Mouse (Mus musculus) gastrocnemius, postnatal 4 days (tissue): ENCODE data around the gene S100a16. TPM values are rescaled to one million over a fixed set of nuclear protein-coding genes. Genes with fewer than 3 reads are reported as not detected.

Experiments used
- DNase-seq, 2 experiments: peaks; one replicate each; pipeline ENCODE4 v3.0.0; 2021 to 2022; ENCODE audit warnings: low spot score in 2 of 2, mixed read lengths in 2 of 2
- total RNA-seq, 2 experiments: library from RNA; stranded (reverse); gene quantifications; 2 replicates each; pipeline ENCODE4 v1.2.3; 2021

Gene S100a16
- total RNA-seq, 2 experiments from 2014 or later = 117 to 124 TPM

DNA sequence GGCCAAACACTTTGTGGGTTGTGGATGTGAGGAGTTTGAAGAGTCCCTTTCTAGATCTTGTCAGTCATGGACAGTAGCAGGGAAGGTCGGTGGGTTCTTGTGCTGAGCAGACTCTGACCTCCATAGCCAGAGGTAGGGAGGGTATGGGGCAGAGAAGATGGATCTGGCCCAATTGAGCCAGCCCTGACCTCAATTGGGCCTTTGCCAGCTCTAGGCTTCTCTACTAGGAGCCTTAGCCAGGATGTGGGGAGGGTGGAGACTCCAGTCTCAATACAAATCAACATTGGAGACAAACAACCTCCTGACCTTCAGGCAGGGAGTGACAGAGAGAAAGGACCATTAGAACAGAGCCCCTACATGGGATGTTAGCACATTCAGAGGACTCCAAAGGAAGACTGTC is 21.8 kb upstream of the S100a16 start:
- DNase-seq = no peak

DNA sequence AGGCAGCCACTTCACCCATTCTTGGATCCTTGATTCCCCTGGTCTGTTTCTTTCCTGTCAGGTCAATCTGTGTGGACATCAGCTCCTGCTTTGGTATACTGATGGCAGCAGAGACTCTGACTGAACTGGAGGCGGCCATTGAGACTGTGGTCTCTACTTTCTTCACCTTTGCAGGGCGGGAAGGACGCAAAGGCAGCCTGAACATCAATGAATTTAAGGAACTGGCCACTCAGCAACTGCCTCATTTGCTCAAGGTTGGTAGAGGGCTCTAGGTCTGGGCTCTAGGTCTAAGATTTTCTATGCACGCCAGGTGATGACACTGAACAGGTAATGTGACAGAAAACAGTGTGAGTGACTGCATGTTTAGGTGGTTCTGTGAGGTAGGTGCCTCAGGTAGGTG is 21.3 kb upstream of the S100a16 start:
- DNase-seq = no peak

DNA sequence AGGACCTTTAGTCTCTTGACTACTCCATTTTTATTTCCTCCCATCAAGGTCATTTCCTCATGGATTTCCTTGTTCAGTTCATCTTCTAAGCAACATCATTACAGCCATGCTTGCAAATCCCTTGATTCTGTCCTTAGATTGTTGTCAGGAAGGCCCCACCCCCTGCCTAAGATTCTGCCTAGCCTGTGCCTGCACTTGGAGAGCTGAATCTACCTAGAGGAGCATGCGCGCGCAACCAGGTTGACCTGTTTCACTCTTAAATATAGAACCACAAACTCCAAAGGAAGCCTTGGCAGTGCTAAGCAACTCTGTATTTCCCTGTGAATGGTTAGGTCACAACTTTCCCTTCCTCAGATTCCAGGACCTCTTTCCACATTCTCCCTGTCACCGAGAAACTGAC is 19.3 kb upstream of the S100a16 start:
- no peak for DNase-seq

DNA sequence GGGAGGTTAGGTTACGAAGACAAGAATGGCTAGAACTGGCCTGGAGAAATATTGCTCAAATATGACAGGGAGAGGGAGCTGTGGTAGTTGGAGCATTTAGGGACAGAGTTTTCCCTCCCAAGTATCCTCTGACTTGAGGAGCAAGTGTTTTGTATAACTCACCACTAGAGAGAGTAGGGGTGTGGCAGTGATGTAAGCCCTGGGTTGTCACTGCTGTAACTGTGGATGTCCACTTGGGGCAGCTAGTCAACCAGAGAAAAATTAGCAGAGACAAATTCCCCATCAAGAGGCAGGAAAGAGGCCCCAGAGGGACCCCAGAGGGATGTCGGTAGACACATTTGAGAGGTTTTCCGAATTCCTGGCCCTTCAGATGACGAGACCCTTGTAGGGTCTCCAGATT is 11.6 kb upstream of the S100a16 start:
- DNase-seq = peak in 1 of 2 experiments; percentile 45

DNA sequence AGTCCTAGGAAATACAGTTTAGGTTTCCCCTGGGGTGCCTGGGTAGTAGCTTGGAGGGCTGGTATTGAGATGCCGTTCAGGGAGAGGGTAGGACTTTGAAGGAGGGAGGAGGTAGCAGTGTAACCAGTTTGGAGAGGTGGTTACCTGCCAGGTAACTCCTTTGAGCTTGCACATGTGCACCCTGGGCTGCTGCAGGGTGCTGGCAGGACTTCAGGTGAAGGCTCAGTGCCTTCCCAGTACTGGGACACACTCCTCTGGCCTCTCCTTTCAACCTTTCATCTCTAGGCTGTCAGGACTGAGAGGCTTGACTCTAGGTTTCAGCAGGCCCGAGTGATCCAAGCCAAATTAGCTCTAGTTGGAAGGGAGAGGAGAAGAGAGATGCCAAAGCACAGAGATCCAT is 11.0 kb upstream of the S100a16 start:
- DNase-seq = no peak

DNA sequence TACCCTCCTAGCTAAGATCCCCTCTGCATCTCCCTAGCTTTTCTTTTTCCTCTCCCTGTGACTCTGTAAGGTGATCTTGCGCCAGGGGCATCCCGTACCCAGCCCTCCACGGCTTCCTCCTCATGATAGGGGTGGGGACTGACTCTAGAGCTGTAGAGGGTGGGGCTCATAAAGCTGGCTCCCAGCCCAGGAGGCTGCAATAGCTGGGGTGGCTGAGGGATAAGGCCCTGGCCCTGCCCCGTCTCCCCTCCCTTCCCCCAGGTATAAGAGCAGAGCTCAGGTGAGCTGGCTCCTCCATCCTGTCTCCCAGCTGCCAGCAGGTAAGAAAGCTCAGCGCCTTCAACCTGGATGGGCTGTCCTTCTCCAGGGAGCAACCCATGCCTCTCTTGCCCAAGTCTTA is 10.5 kb upstream of the S100a16 start, which contains the start of gene S100a14:
Gene S100a14, plus strand, starts transcription at position 277 of the 400 bp plus-strand sequence.
- no peak for DNase-seq

DNA sequence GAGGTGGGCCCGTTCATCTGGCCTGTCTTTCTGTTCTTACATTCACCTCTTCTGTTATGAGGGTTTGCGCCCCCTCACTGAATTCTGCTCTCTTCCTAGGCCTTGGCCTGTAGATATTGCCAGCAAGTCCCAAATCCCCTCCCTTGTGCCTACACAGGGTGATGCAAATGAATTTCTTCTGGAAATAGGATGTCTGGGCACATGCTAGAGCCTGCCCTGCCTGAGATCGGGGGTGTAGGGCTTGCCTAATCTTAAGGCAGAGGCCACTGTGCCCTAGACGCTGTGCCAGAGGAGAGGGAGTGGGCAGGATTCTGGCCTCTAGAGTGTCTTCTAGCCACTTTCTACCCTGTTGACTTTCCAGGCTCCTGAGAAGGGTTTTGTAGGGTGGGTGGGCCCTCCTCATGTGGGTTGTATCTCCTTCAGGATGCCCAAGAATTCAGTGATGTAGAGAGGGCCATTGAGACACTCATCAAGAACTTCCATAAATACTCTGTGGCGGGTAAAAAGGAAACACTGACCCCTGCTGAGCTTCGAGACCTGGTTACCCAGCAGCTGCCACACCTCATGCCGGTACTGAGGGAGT is 9.7 kb upstream of the S100a16 start:
- no peak for DNase-seq

DNA sequence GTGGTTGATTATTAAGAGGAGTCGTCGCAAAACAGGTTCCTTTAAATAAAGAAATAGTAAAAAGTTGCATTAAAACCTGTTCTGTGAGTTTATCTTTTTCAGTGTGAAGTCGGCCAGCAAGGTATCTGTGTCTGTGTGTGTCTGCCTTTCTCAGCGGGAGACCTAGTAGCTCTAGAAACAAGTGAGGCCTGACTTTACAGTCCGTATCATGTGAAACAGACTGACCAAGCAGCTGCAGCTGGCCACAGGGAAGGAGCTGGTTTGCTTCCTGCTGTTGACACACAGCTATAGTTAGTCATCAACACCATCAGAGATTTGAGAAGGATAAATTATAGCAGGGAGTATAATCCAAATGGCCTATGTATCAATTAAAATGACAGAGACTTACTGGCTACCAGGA is 5.3 kb upstream of the S100a16 start:
- DNase-seq = no peak

DNA sequence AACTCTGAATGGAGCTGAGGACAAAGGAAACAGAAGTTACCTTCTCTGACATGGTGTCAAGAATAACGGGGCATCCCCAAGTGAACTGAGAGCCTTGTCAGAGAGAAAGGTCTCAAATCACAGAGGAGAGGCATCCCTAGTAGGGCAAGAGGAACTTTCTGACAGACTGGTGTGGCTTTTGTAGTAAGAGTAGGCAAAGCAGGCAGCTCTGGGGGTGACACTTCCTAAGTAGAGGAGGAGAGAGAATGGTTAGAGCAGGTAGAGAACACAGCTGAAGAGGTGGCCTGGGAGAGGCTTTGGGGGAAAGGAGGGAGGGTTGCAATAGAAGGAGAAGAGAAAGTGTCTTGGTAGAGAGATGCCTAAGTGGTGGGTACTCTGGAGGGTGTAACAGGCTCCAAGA is 1.6 kb upstream of the S100a16 start:
- no peak for DNase-seq

DNA sequence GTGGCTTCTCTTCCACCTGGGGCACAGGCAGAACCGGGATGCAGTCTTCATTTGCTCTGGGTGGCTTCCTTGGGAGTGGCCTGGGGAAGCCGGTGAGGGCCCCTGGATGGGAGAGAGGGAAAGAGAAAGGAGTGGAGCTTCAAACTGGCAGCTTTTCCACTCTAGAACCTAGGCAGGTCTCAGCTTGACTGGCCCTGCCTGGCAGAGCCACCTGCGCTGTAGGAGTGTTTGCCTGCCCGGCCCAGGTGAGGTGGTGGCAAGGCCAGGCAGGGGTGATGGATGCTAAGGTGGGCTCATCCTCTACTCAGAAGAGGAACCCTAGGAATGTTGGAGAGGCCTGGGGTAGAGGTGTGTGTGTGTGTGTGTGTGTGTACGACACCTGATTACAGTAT is 847 bp downstream of the S100a16 start:
- DNase-seq = no peak

DNA sequence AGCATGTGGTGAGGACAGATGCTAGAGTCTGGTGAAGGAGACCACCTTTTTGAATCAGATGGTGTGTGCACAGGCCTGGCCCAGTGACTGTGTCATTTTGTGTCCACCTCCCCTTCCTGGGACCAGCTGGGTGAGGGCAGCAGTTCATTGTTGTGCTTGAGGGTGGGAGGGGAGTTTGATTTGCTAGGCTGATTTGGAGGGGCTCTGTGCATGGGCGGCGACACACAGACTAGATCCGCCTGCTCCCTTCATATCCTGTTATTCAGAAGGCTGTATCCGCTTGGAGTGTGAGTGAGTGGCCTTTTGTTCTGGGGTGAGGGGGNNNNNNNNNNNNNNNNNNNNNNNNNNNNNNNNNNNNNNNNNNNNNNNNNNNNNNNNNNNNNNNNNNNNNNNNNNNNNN is 3.9 kb downstream of the S100a16 start:
- no peak for DNase-seq

DNA sequence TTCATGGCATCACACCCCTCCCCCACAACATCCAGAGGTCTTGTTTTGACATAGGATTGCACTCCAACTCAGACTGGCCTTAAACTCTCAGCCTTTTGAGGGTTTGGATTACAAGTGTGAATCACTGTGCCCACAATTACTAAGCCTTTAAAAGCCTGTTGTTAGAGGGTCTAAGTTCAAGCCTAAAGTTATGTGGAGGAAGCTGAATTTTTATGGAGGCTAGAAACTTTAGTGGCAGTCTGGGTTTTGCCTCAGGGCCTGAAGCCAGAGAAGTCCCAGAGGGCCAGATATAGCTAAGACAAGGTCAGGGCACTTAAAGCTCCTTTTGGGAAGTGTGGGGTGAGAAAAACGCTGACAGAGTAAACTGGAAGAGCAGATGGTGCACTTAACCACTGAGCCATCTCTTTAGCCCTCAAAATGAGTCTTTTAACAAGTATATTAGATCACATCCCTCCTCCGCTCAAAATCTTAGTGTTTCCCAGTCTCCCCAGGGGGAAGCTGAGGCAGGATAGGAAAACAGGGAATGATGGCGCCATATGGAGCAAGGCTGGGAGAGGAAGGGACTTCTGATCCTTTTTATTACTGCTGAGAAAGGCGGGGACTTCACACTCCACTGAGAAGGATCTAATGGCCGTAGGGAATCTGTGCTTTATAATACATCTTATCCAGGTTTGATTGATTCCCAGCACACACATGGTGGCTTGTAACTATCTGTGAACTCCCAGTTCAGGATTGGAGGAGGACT is 12.8 kb downstream of the S100a16 start:
- no peak for DNase-seq

DNA sequence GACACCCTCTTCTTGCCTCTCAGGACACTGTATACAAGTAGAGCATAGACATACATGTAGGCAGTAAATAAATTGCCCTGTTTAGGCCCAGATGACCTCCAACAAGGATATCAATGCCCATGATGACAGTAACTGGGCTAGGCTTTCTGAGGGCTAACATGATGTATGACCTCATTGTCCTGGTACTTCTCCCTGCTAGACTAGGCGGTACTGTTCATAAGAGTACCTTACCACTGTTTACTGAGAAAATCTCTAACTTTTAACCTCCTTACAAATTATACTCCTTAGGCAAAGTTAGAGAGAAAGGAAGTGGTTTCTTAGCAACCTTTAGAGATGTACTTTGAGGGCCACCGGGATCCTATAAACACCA is 13.4 kb downstream of the S100a16 start:
- no peak for DNase-seq

DNA sequence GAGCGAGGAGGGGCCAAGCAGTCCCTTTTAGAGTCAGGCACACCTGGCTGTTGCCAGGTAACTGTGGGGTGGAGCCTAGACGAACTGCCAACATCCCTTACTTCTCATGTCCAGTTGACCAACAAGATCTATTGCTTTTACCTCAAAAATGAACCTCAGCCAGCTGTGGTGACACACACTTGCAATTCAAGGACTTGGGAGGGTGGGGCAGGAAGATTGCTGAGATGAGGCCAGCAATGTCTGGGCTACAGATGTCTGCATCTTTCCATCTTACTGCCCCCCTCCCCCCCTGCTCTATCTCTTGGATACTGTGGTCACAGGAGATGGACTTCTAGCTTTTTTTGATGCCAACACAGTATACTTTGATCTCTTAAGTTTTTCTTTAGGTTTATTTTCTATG is 15.2 kb downstream of the S100a16 start:
- no peak for DNase-seq

DNA sequence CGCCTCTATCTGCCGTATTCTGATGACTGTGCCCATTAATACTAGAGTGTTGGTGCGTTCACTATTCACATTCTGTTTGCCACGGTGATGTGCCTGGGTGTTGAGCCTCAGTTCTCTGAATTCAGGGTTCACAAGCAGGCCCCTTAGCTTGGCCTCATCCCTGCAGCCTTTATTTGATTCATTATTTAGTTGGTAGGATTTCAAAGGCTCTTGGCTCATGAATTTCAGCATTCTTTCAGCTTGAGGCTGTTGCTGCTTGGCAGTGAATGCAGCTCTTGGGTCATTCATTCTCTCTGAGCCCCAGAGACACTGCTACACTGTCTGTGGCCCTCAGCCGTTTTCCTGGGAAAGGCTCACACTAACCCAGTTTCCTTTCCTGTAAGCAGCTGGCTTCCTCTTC is 18.9 kb downstream of the S100a16 start:
- DNase-seq = peak in 1 of 2 experiments; percentile 48

DNA sequence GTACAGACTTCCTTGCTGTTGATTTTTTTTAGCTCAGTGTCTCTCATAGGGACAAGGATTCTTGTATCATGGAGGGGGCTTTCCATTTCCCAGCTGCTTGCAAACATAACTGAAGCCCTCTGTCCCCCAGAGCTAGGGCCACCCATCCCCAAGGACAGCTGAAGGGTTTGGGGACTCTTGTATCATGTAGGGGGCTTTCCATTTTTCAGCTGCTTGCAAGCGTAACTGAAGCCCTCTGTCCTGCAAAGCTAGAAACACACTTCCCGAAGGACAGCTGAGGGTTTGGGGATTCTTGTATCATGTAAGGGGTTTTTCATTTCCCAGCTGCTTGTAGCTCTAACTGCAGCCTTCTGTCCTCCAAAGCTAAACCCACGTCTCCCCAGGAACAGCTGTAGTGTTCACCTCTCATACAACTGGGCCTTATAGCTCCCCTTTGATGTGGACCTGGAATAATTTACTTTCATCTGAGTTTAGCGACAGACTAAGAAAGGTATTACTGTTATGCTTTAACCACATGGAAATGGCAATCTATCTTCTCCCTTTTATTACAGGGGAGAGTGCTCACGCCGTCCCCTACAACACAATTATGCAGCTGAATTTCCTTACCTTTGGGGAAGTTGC is 23.1 kb downstream of the S100a16 start, which contains the start of gene S100a3:
Gene S100a3, plus strand, starts transcription at position 571 of the 621 bp plus-strand sequence.
- no peak for DNase-seq

DNA sequence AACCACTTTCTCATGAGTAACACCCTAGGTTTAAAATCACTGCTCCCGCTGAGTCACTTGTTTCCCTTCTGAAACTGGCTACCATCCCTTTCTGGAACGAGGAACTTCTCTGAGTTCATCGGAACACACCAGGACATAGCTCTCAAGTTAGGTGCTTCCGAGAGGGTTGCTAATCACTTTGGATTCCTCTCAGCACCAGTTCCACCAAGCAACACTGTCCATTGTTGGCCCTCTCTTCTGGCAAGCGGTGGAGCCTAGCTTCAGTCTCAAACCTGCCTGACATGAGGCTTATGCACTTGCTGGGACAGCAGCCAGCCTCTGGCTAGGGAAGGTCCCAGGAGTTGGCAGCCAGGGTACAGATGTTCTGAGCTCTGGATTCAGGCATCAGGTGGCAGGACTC is 37.6 kb downstream of the S100a16 start:
- no peak for DNase-seq

DNA sequence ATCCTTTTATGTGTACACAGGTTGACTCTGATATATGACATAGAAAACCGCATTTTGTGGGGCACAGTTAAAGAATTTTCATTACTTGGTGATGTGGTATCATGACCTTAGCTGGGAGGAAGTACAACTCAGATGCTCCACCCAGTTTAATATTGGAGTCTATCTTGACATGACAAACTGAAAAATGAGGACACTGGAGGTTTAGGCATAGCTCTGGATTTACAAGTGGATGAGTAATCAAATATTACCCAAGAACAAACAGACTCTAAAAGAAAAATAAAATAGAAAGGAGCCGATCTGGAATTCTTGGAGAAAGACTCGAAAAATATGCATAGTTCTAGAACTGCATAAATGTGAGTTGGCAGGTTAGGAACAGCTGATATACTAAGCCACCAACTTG is 38.3 kb downstream of the S100a16 start:
- no peak for DNase-seq

DNA sequence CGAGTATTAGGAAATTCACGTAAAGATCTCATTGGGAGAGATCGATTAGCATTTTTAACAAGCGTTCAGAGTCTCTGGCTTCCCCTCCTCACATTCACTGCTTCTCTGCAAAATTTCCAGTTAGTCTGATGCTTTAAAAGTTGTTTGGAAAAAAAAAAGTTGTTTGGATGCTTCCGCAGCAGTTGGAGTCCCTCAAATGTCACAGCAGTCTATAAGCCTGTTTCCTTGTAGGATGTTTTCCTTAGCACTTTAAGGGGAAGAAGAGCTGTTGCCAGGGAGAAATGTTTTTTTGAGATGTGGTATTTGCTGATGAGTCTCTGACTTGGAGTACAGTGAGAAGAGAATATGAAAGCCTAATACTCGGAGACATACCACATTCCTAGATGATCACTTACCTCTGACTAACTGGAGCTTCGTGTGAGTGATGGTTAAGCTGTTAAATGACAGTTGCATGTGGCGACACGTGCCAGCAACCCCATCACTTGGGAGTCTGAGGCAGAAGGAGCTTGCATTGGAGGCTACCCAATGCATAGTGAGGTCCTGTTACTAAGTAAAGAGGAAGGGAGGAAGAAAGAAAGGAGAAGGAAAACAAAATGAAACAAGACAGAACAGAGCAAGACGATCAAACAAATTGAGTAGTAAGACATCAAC is 39.4 kb downstream of the S100a16 start:
- no peak for DNase-seq

DNA sequence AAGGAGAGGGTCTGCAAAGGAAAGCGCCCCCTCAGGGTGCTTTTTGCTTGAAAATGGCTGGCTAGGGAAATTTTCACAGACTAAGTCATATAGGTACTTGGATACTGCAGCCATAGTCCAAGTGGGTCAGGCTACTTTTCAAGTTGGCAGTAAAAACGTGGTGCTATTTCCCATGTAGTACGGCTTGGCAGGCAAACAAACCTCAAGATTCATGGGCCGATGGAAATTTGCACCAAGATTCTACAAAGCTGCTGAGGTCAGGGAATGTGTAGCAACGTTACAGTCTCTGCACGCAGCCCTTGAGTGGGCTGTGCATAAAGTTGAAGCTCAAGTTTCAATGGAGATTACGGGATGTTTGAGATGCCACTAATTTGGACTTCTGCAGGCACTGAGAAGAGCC is 42.4 kb downstream of the S100a16 start:
- no peak for DNase-seq

DNA sequence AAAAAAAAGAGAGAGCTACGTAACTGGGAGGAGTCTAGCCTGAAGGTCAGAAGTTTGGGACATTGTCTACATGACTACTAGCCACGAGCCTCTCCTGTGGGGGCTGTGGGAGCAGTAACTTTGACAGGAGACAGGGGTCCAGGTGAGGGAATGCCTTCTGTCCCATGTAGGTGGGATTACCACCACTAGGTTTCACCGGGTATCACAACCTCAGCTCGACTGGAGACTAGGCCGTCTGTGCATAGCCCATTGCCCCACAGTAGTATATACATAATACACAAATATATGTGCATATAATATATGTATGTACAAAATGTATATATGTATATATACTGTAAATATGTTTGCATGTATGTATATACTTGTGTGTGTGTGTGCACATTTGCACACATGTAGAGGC is 44.1 kb downstream of the S100a16 start:
- DNase-seq = no peak

DNA sequence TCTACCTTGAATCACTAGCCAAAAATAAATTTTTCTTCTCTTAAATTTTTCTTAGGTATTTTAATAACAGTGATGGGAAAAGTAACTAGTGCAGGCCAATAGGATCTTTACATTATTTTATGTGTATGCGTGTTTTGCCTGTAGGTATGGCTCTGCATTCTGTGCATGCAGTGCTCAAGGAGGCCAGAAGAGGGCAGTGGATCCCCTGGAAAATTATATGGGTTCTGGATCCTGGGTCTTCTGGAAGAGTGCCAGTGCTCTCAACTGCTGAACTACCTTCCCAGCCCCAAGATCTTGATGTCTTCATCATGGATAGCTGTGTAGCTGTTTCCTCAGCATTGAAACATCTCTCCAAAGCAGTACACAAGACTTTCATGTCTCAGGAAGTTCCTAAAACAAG is 45.1 kb downstream of the S100a16 start:
- no peak for DNase-seq
